Mouse (Mus musculus): ENCODE measurements at regions not wholly inside any gene's neighbourhood (a gene's known extent, or its start where the extent isn't known, plus 50 kb on each side); places are given as distances from the start of the nearest gene placed in this dataset.

GRCm38 (mm10) chr9:101552789-101553188, 301.2 kb upstream of the Ppp2r3a start:
- Histone ChIP-seq H3K27me3 (ENCODE audit: control insufficient read depth, insufficient read depth, low read length) (no peaks in the 10 kb centered on the region), H3K9me3 (ENCODE audit: control insufficient read depth, low read length) (no peaks in the 10 kb centered on the region), H3K9ac (replicated peaks) (no peak overlapping the region), H3K36me3 (replicated peaks; ENCODE audit: control insufficient read depth, insufficient read depth, low read depth) (no peaks in the 10 kb centered on the region), H3K4me3 (ENCODE audit: insufficient read depth in 1 of 2, low read depth in 2 of 2, low read length in 2 of 2) (no peak overlapping the region), H3K4me1 (replicated peaks; ENCODE audit: control insufficient read depth in 2 of 2, insufficient read depth in 2 of 2, low read length in 1 of 2) (no peaks in the 10 kb centered on the region), H3K27ac (no peak overlapping the region), H3K4me2 (ENCODE audit: low read depth) (no peak overlapping the region)
- ATAC-seq (ENCODE audit: insufficient read depth) (no peak), DNase-seq (ENCODE audit: low read depth in 3 of 3, low spot score in 3 of 3) (peak in 2 of 3 experiments; percentile 2)
- TF ChIP-seq CTCF (IDR thresholded peaks at IDR 0.05; ENCODE audit: low read depth): no peak
- TF ChIP-seq EP300 (IDR thresholded peaks at IDR 0.05; ENCODE audit: low read depth): no peak
- 16% methylated on average over 6 of the region's 6 CpGs for WGBS (ENCODE audit: insufficient replicate concordance)

GRCm38 (mm10) chr9:101551256-101551655, 299.7 kb upstream of the Ppp2r3a start:
- Histone ChIP-seq H3K4me1 (replicated peaks; ENCODE audit: control insufficient read depth in 2 of 2, insufficient read depth in 2 of 2, low read length in 1 of 2) (no peaks in the 10 kb centered on the region), H3K4me3 (ENCODE audit: insufficient read depth in 1 of 2, low read depth in 2 of 2, low read length in 2 of 2) (no peak overlapping the region), H3K27me3 (ENCODE audit: control insufficient read depth, insufficient read depth, low read length) (no peaks in the 10 kb centered on the region), H3K27ac (no peak overlapping the region), H3K4me2 (ENCODE audit: low read depth) (no peak overlapping the region), H3K9me3 (ENCODE audit: control insufficient read depth, low read length) (no peaks in the 10 kb centered on the region), H3K36me3 (replicated peaks; ENCODE audit: control insufficient read depth, insufficient read depth, low read depth) (no peaks in the 10 kb centered on the region), H3K9ac (replicated peaks) (no peak overlapping the region)
- ATAC-seq (ENCODE audit: insufficient read depth): no peak
- no peak for DNase-seq (ENCODE audit: low read depth in 3 of 3, low spot score in 3 of 3)
- 34% methylated on average over 3 of the region's 3 CpGs for WGBS (ENCODE audit: insufficient replicate concordance)
- no peak for TF ChIP-seq CTCF (IDR thresholded peaks at IDR 0.05; ENCODE audit: low read depth)
- no peak for TF ChIP-seq EP300 (IDR thresholded peaks at IDR 0.05; ENCODE audit: low read depth)

- Histone ChIP-seq H3K9ac (replicated peaks) (no peak overlapping the region), H3K4me3 (ENCODE audit: insufficient read depth in 1 of 2, low read depth in 2 of 2, low read length in 2 of 2) (no peak overlapping the region), H3K27ac (no peak overlapping the region), H3K4me2 (ENCODE audit: low read depth) (no peak overlapping the region), H3K9me3 (ENCODE audit: control insufficient read depth, low read length) (no peaks in the 10 kb centered on the region), H3K27me3 (ENCODE audit: control insufficient read depth, insufficient read depth, low read length) (no peaks in the 10 kb centered on the region), H3K4me1 (replicated peaks; ENCODE audit: control insufficient read depth in 2 of 2, insufficient read depth in 2 of 2, low read length in 1 of 2) (no peaks in the 10 kb centered on the region), H3K36me3 (replicated peaks; ENCODE audit: control insufficient read depth, insufficient read depth, low read depth) (no peaks in the 10 kb centered on the region)
- TF ChIP-seq EP300 (IDR thresholded peaks at IDR 0.05; ENCODE audit: low read depth): no peak
- TF ChIP-seq CTCF (IDR thresholded peaks at IDR 0.05; ENCODE audit: low read depth): no peak
- no peak for DNase-seq (ENCODE audit: low read depth in 3 of 3, low spot score in 3 of 3)
- no peak for ATAC-seq (ENCODE audit: insufficient read depth)
- 41% methylated on average over 10 of the region's 10 CpGs for WGBS (ENCODE audit: insufficient replicate concordance)
Measured at GRCm38 (mm10) chr9:101546213-101546832, 294.7 kb upstream of the Ppp2r3a start.

- Histone ChIP-seq H3K9me3 (ENCODE audit: control insufficient read depth, low read length) (no peaks in the 10 kb centered on the region), H3K27me3 (ENCODE audit: control insufficient read depth, insufficient read depth, low read length) (no peaks in the 10 kb centered on the region), H3K36me3 (replicated peaks; ENCODE audit: control insufficient read depth, insufficient read depth, low read depth) (no peaks in the 10 kb centered on the region), H3K9ac (replicated peaks) (no peak overlapping the region), H3K27ac (no peak overlapping the region), H3K4me3 (ENCODE audit: insufficient read depth in 1 of 2, low read depth in 2 of 2, low read length in 2 of 2) (no peak overlapping the region), H3K4me2 (ENCODE audit: low read depth) (no peak overlapping the region), H3K4me1 (replicated peaks; ENCODE audit: control insufficient read depth in 2 of 2, insufficient read depth in 2 of 2, low read length in 1 of 2) (no peaks in the 10 kb centered on the region)
- ATAC-seq (ENCODE audit: insufficient read depth): no peak
- no peak for DNase-seq (ENCODE audit: low read depth in 3 of 3, low spot score in 3 of 3)
- 55% methylated on average over 7 of the region's 7 CpGs for WGBS (ENCODE audit: insufficient replicate concordance)
- no peak for TF ChIP-seq EP300 (IDR thresholded peaks at IDR 0.05; ENCODE audit: low read depth)
- TF ChIP-seq CTCF (IDR thresholded peaks at IDR 0.05; ENCODE audit: low read depth): no peak
Measured at GRCm38 (mm10) chr9:101518137-101518536, 266.5 kb upstream of the Ppp2r3a start.

- TF ChIP-seq EP300 (IDR thresholded peaks at IDR 0.05; ENCODE audit: low read depth) (no peak), CTCF (IDR thresholded peaks at IDR 0.05; ENCODE audit: low read depth) (no peak)
- Histone ChIP-seq H3K27ac (no peak overlapping the region), H3K4me3 (ENCODE audit: insufficient read depth in 1 of 2, low read depth in 2 of 2, low read length in 2 of 2) (no peak overlapping the region), H3K9ac (replicated peaks) (no peak overlapping the region), H3K9me3 (ENCODE audit: control insufficient read depth, low read length) (no peaks in the 10 kb centered on the region), H3K4me1 (replicated peaks; ENCODE audit: control insufficient read depth in 2 of 2, insufficient read depth in 2 of 2, low read length in 1 of 2) (no peaks in the 10 kb centered on the region), H3K4me2 (ENCODE audit: low read depth) (no peak overlapping the region), H3K36me3 (replicated peaks; ENCODE audit: control insufficient read depth, insufficient read depth, low read depth) (no peaks in the 10 kb centered on the region), H3K27me3 (ENCODE audit: control insufficient read depth, insufficient read depth, low read length) (no peaks in the 10 kb centered on the region)
- DNase-seq (ENCODE audit: low read depth in 3 of 3, low spot score in 3 of 3) (no peak), ATAC-seq (ENCODE audit: insufficient read depth) (no peak)
- 75% methylated on average over 3 of the region's 3 CpGs for WGBS (ENCODE audit: insufficient replicate concordance)
Measured at GRCm38 (mm10) chr9:101510807-101511206, 259.2 kb upstream of the Ppp2r3a start.

All from liver, embryonic 14.5 days (tissue).